ENCODE assay signal across 10 mouse cellular contexts in genomic region chr14:121738431-121739403, GRCm38 (mm10). TPM values are rescaled to one million over a fixed set of nuclear protein-coding genes. Genes with fewer than 3 reads are reported as not detected.
DNase-seq lines count a peak whose midpoint lies in the region; ATAC-seq lines count a peak whose summit lies in the region.
"Had no signal": no experiment of that assay in that cellular context is flagged by ENCODE, and none has a peak within 500 bp of the region (broad histone marks: within the 10 kb centered on the region; RNA-seq: fewer than 3 reads in every experiment).

No protein-coding gene starts in this region.

- 57% methylated on average over 24 of the region's 24 CpGs for WGBS in embryonic facial prominence, embryonic 13.5 days
- 52% methylated on average over 24 of the region's 24 CpGs for WGBS in neural tube, embryonic 15.5 days

- no peaks in the 10 kb centered on the region for H3K9me3 ChIP-seq in embryonic facial prominence, embryonic 13.5 days
- no peaks in the 10 kb centered on the region for H3K9me3 ChIP-seq in neural tube, embryonic 15.5 days (replicated peaks)

- ATAC-seq in embryonic facial prominence, embryonic 13.5 days (ENCODE audit: insufficient number of reproducible peaks, insufficient read depth, low FRiP score, low TSS enrichment, low read depth): 0 out of 2 replicates have a peak, but pooled peaks have one; percentile 37
- ATAC-seq in inflammation-experienced regulatory T-cells, adult 6 months: peak; percentile 68
- ATAC-seq in neural tube, embryonic 15.5 days (ENCODE audit: low FRiP score): peak; percentile 71
- ATAC-seq: Patski had no signal

- H3K4me3 ChIP-seq in embryonic facial prominence, embryonic 13.5 days: no peak overlapping the region
- H3K4me3 ChIP-seq in neural tube, embryonic 15.5 days (replicated peaks): peak overlapping the region; percentile 34

- no peaks in the 10 kb centered on the region for H3K36me3 ChIP-seq in embryonic facial prominence, embryonic 13.5 days
- H3K36me3 ChIP-seq in neural tube, embryonic 15.5 days: no peaks in the 10 kb centered on the region

- intact Hi-C loops in heart, postnatal 14 days (cut with DNase I): no loop called here

- H3K4me2 ChIP-seq in embryonic facial prominence, embryonic 13.5 days: peak overlapping the region; percentile 21
- H3K4me2 ChIP-seq in neural tube, embryonic 15.5 days: peak overlapping the region; percentile 49

- H3K27me3 ChIP-seq in embryonic facial prominence, embryonic 13.5 days: peaks cover 6% of the 10 kb centered on the region; the same call in 1 of the 2 replicates
- H3K27me3 ChIP-seq in neural tube, embryonic 15.5 days (replicated peaks): no peaks in the 10 kb centered on the region
- H3K27me3 ChIP-seq: Patski had no signal

- peak overlapping the region; percentile 7; the same call in 1 of the 2 replicates for H3K9ac ChIP-seq in embryonic facial prominence, embryonic 13.5 days
- peak overlapping the region; percentile 40 for H3K9ac ChIP-seq in neural tube, embryonic 15.5 days (replicated peaks)
- H3K9ac ChIP-seq: liver, embryonic 14.5 days had no signal

- no peak overlapping the region for H3K27ac ChIP-seq in embryonic facial prominence, embryonic 13.5 days
- H3K27ac ChIP-seq in neural tube, embryonic 15.5 days (replicated peaks): peak overlapping the region; percentile 83
- H3K27ac ChIP-seq: liver, embryonic 14.5 days had no signal

- DNase-seq in layer of hippocampus, adult 11-12 months (ENCODE audit: low spot score): peak; percentile 52
- DNase-seq in layer of hippocampus, adult 9-10 months (ENCODE audit: low spot score): no peak
- DNase-seq in heart, postnatal 14 days: no peak
- DNase-seq in spleen, postnatal 14 days (ENCODE audit: low spot score in 2 of 2): no peak
- no peak for DNase-seq in cerebellum, adult 11 months

- H3K4me1 ChIP-seq in embryonic facial prominence, embryonic 13.5 days: peaks cover 22% of the 10 kb centered on the region; the same call in 1 of the 2 replicates
- peaks cover 36% of the 10 kb centered on the region for H3K4me1 ChIP-seq in neural tube, embryonic 15.5 days

RNA-seq across cellular contexts. Expression of gene Dock9, which starts 58.9 kb away (rescaled TPM):
- polyA plus RNA-seq in embryonic facial prominence, embryonic 13.5 days (2015; fragmentation: Nextera tagmentation; extraction: Ambion mirVana): 5.1 and 5.5 TPM in 2 replicates
- 1 to 10 TPM; 1.7 to 7.9 (median 3.9) TPM for polyA plus RNA-seq in inflammation-experienced regulatory T-cells, adult 6 months (2017; shearing (Covaris generic))
- 9.7 and 10.8 TPM in 2 replicates for polyA plus RNA-seq in neural tube, embryonic 15.5 days (2015; fragmentation: Nextera tagmentation; extraction: Ambion mirVana)
- 10 to 100 TPM; 41.2 to 45.2 TPM for total RNA-seq in heart, postnatal 14 days (2021)
